21 mouse cellular contexts compared by ENCODE assay signal in the genomic region with DNA sequence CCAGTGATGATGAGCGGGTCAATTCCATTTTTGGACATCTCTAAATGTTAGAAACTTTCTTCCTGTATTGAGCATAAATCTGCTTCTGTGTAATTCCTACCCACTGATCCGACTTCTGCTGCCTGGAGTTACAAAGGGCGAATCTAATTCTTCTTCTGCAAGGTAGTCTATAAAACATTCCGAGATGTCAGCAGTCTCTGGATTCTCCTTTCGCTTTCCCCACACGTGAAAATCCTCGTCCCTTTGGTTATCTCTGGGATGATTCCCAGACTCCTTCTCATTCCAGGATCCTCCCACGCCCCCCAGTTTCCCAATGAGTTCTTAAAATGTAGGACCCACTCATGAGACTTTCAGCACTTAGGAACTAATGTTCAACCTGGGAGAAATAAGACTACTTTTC.
DNase-seq lines count a peak whose midpoint lies in the region; ATAC-seq lines count a peak whose summit lies in the region.
"Had no signal": no experiment of that assay in that cellular context is flagged by ENCODE, and none has a peak within 500 bp of the region (broad histone marks: within the 10 kb centered on the region; RNA-seq: fewer than 3 reads in every experiment).

No protein-coding gene starts in this region.

- no peak overlapping the region for H3K27ac ChIP-seq in heart, embryonic 10.5 days
- no peak overlapping the region for H3K27ac ChIP-seq in kidney, embryonic 16.5 days (ENCODE audit: low read length)
- H3K27ac ChIP-seq: embryonic facial prominence, embryonic 13.5 days; embryonic facial prominence, embryonic 15.5 days; forebrain, embryonic 13.5 days; forebrain, embryonic 15.5 days had no signal

- H3K4me2 ChIP-seq in kidney, embryonic 16.5 days (replicated peaks; ENCODE audit: low read depth, low read length), result 0 out of 2 replicates have a peak overlapping the region, but pooled peaks have one; percentile 8
- H3K4me2 ChIP-seq: embryonic facial prominence, embryonic 13.5 days; embryonic facial prominence, embryonic 15.5 days; forebrain, embryonic 13.5 days; forebrain, embryonic 15.5 days had no signal

- no peak overlapping the region for H3K9ac ChIP-seq in kidney, embryonic 16.5 days (replicated peaks; ENCODE audit: low read length)
- H3K9ac ChIP-seq: embryonic facial prominence, embryonic 13.5 days; embryonic facial prominence, embryonic 15.5 days; forebrain, embryonic 13.5 days; forebrain, embryonic 15.5 days; forebrain, postnatal 0 days had no signal

- peaks cover 18% of the 10 kb centered on the region for H3K4me1 ChIP-seq in heart, embryonic 10.5 days
- 0 out of 2 replicates have a peak, but pooled peaks cover 6% of the 10 kb centered on the region for H3K4me1 ChIP-seq in kidney, embryonic 16.5 days (ENCODE audit: insufficient read depth, low read length)

- WGBS in heart, embryonic 10.5 days, result 65% methylated on average over 8 of the region's 8 CpGs
- 51% methylated on average over 8 of the region's 8 CpGs for WGBS in kidney, embryonic 16.5 days

- no peaks in the 10 kb centered on the region for H3K36me3 ChIP-seq in heart, embryonic 10.5 days
- no peaks in the 10 kb centered on the region for H3K36me3 ChIP-seq in kidney, embryonic 16.5 days (ENCODE audit: insufficient read depth, low read length)
- H3K36me3 ChIP-seq: embryonic facial prominence, embryonic 15.5 days; forebrain, embryonic 15.5 days had no signal

- no peaks in the 10 kb centered on the region for H3K9me3 ChIP-seq in heart, embryonic 10.5 days
- H3K9me3 ChIP-seq in kidney, embryonic 16.5 days (ENCODE audit: low read length), result no peaks in the 10 kb centered on the region
- H3K9me3 ChIP-seq: embryonic facial prominence, embryonic 13.5 days; embryonic facial prominence, embryonic 15.5 days; forebrain, embryonic 13.5 days; forebrain, embryonic 15.5 days had no signal

- no peak for DNase-seq in frontal cortex, postnatal 14 days (ENCODE audit: low spot score in 2 of 2)
- peak; percentile 33 for DNase-seq in heart, embryonic 10.5 days (ENCODE audit: low spot score)
- no peak for DNase-seq in heart, adult 9 months (ENCODE audit: low spot score in 2 of 2)
- DNase-seq in kidney, postnatal 4 days, result no peak
- DNase-seq in brain, adult 2 months (ENCODE audit: low read depth, low spot score), result peak; percentile 42
- DNase-seq: adrenal gland, adult 2 months; B cell, adult 2 months; cerebellum, adult 11 months; cerebellum, adult 18-20 months; cerebellum, adult 8-10 months; cerebellum, adult 9-11 months; cerebellum, postnatal 36 days; embryo, embryonic 11 days; forebrain, postnatal 0 days had no signal

- ATAC-seq in frontal cortex, adult (ENCODE audit: low TSS enrichment), result peak; percentile 17
- no peak for ATAC-seq in kidney, embryonic 16.5 days (ENCODE audit: low FRiP score, low TSS enrichment)
- ATAC-seq in CD4-positive, CD25-positive, alpha-beta regulatory T cell, adult 4 months, result no peak
- ATAC-seq: forebrain, embryonic 13.5 days; forebrain, embryonic 15.5 days; forebrain, postnatal 0 days had no signal

- no peaks in the 10 kb centered on the region for H3K27me3 ChIP-seq in heart, embryonic 10.5 days (ENCODE audit: insufficient read depth, poor library complexity, severe bottlenecking)
- H3K27me3 ChIP-seq in kidney, embryonic 16.5 days (ENCODE audit: insufficient read depth, low read length), result no peaks in the 10 kb centered on the region
- H3K27me3 ChIP-seq: embryonic facial prominence, embryonic 13.5 days; embryonic facial prominence, embryonic 15.5 days; forebrain, embryonic 13.5 days; forebrain, embryonic 15.5 days had no signal

- no peak overlapping the region for H3K4me3 ChIP-seq in heart, embryonic 10.5 days
- no peak overlapping the region for H3K4me3 ChIP-seq in kidney, embryonic 16.5 days (ENCODE audit: low read length)
- H3K4me3 ChIP-seq: embryonic facial prominence, embryonic 13.5 days; embryonic facial prominence, embryonic 15.5 days; forebrain, embryonic 13.5 days; forebrain, embryonic 15.5 days had no signal

Comparison
In these comparisons a context has a peak if more than half of its experiments do, and no peak if none do; other contexts are left out.
1. DNase-seq: peak in heart, embryonic 10.5 days (single experiment) and brain, adult 2 months (single experiment); none in frontal cortex, postnatal 14 days (0 of 2), heart, adult 9 months (0 of 2) and kidney, postnatal 4 days (0 of 2).